Mouse (Mus musculus): Measurements from ENCODE around the gene Abcg1. TPM values are rescaled to one million over a fixed set of nuclear protein-coding genes. Genes with fewer than 3 reads are reported as not detected.

Abcg1 gene
- polyA plus RNA-seq, 1 experiment from 2014 or later = 12.2 TPM

DNA sequence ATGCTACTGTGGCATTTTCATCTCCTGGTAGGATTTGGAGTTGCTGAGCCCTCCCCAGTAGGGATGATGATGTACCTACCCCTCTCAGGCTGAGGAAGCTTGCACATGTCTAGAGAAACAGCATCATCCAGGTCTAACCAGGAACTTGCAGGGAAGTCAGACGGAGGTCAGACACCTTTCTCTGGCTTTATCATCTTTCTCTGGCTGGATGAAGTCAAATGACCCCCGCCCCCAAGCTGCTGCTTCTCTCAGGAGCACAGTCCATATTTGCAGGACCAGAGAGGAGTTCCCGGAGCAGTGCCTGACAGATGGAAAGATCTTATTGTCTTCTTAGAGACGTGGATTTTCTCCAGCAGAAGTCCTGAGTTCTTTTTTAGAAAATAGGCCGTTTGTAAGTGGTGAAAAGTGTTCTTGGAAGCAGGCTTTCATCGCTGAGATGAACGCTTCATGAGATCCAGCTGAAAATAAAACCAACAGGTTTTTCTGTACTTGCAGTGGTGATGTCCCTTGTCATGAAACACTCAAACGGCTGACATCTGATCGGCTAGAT lies 28.6 kb upstream of the Abcg1 start:
- H3K4me3 ChIP-seq = no peak overlapping the region
- no peaks in the 10 kb centered on the region for H3K9me3 ChIP-seq
- no peak overlapping the region for H3K4me2 ChIP-seq
- no peak overlapping the region for H3K9ac ChIP-seq
- H3K27ac ChIP-seq = no peak overlapping the region
- no peak for ATAC-seq (ENCODE audit: borderline replicate concordance, extremely low read depth, low FRiP score, low TSS enrichment)
- 57% methylated on average over 9 of the region's 9 CpGs for WGBS
- no peaks in the 10 kb centered on the region for H3K27me3 ChIP-seq
- no peaks in the 10 kb centered on the region for H3K36me3 ChIP-seq
- H3K4me1 ChIP-seq = peaks cover 4% of the 10 kb centered on the region; the same call in 1 of the 2 replicates

DNA sequence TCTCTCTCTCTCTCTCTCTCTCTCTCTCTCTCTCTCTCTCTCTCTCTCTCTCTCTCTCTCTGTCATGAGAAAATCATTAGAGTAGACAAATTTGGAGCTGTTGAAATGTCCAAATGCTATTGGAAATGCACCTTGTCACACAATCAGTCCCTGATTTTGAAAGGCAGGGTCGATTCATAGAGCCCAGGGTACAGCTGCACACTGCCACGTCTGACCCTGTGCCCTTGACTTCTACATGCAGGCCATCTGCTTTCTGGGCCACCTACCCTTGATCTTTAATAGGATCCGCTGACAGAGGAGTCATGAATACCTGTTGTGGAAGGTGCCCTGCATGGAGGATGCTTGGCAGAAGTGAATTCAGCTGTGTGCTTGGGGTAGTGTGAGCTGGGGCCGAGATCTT lies 28.1 kb upstream of the Abcg1 start:
- no peak overlapping the region for H3K9ac ChIP-seq
- no peak overlapping the region for H3K4me3 ChIP-seq
- no peak for ATAC-seq (ENCODE audit: borderline replicate concordance, extremely low read depth, low FRiP score, low TSS enrichment)
- no peaks in the 10 kb centered on the region for H3K9me3 ChIP-seq
- H3K36me3 ChIP-seq = no peaks in the 10 kb centered on the region
- no peaks in the 10 kb centered on the region for H3K27me3 ChIP-seq
- no peak overlapping the region for H3K27ac ChIP-seq
- H3K4me2 ChIP-seq = no peak overlapping the region
- WGBS = 75% methylated on average over 4 of the region's 4 CpGs
- peaks cover under 1% of the 10 kb centered on the region; the same call in 1 of the 2 replicates for H3K4me1 ChIP-seq

DNA sequence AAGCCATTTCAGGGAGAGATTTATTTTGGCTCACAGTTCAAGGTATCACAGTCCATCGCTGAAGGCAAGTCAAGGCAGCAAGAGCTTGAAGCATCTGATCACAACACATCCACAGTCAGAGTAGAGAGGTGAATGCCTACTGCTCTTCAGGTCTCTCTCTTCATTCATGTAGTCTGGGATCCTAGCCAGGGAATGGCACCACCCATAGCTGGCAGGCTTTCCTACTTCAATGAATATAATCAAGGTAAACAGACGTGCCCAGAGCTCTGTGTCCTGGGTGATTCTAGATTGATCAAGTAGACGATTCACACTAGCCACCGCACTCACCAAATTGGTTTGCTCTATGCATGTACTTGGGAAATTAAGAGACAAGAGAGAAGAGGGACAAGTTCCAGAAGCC lies 25.1 kb upstream of the Abcg1 start:
- ATAC-seq (ENCODE audit: borderline replicate concordance, extremely low read depth, low FRiP score, low TSS enrichment) = no peak
- Histone ChIP-seq H3K9me3 (no peaks in the 10 kb centered on the region), H3K4me3 (no peak overlapping the region), H3K27ac (no peak overlapping the region), H3K27me3 (no peaks in the 10 kb centered on the region), H3K4me1 (no peaks in the 10 kb centered on the region), H3K9ac (no peak overlapping the region), H3K36me3 (no peaks in the 10 kb centered on the region), H3K4me2 (no peak overlapping the region)
- 84% methylated on average over 4 of the region's 4 CpGs for WGBS

DNA sequence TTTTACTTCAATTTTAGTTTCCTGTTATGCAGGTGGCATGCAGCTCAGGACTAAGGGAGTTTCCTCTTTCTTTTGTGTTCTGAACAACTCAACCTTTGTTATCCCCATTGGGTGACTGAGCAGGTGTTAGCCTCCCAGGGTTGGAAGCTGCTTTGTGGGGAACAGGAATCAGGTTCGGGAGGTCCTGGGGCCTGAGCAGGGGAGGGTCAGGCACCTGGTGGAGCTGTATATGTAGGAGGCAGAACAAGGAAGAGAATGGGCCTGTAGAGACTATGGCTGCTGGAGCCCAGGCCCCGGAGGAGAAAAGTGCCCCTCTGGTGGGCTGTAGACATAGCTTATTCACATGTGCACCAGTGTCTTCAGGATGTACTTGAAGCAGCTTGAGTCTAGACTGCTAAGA lies 24.2 kb upstream of the Abcg1 start:
- Histone ChIP-seq H3K4me1 (no peaks in the 10 kb centered on the region), H3K4me3 (no peak overlapping the region), H3K9me3 (no peaks in the 10 kb centered on the region), H3K36me3 (no peaks in the 10 kb centered on the region), H3K27ac (no peak overlapping the region), H3K4me2 (no peak overlapping the region), H3K9ac (no peak overlapping the region), H3K27me3 (no peaks in the 10 kb centered on the region)
- no peak for ATAC-seq (ENCODE audit: borderline replicate concordance, extremely low read depth, low FRiP score, low TSS enrichment)
- WGBS = 58% methylated on average over 2 of the region's 2 CpGs

DNA sequence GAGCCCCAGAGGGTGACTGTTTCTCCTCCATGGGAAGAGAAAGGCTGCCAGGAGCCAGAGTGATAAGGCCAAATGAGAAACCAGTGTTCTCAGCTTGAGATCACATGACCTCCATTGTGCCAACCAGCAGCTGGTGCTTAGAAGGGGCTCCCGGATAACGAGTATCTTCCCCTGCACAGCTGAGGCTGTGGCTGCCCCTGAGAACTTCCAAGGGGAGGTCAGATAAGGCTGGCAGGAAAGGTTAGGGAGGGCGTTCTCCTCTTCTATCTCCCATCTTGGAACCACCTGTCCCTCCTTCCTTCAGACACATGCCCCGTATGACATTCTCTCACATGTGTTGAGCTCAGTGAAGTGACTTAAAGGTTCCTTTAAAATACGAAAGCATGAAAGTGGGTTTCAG lies 23.3 kb upstream of the Abcg1 start:
- Histone ChIP-seq H3K4me3 (no peak overlapping the region), H3K27ac (no peak overlapping the region), H3K27me3 (no peaks in the 10 kb centered on the region), H3K36me3 (no peaks in the 10 kb centered on the region), H3K4me2 (no peak overlapping the region), H3K9me3 (no peaks in the 10 kb centered on the region), H3K4me1 (no peaks in the 10 kb centered on the region), H3K9ac (no peak overlapping the region)
- no peak for ATAC-seq (ENCODE audit: borderline replicate concordance, extremely low read depth, low FRiP score, low TSS enrichment)
- 48% methylated on average over 5 of the region's 5 CpGs for WGBS

DNA sequence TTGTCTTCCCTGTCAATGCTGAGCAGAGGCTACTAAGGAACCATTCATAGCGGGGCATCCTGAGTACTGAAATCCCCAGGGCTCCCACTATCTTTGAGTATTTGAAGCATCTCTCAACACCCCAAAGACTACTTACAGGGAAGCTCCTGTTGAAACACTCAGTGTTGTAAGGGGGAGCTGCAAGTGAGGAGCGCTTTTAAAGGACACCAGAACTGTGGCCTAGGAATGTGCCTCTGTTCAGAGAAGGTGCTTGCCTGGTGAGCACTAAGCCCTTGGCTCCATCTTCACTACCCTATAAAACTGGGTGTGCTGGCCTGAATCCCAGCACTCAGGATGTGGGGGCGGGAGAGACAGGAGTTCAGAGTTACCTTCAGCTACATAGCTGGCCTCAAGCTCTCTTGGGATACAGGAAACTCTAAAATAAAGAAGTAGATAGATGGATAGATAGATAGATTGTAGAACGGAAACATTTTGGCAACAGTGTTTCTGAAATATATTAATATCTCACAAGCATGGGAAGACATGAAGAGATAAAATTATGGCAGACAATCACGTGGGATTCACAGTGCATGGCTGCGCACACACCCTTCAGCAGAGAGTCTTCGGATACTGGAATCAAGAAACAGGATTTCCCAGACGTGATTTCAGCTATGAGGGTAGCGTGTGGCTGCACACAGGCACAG lies 22.7 kb upstream of the Abcg1 start:
- H3K4me1 ChIP-seq = no peaks in the 10 kb centered on the region
- H3K9ac ChIP-seq = no peak overlapping the region
- no peaks in the 10 kb centered on the region for H3K36me3 ChIP-seq
- H3K9me3 ChIP-seq = no peaks in the 10 kb centered on the region
- H3K4me3 ChIP-seq = no peak overlapping the region
- H3K4me2 ChIP-seq = no peak overlapping the region
- 73% methylated on average over 9 of the region's 9 CpGs for WGBS
- no peaks in the 10 kb centered on the region for H3K27me3 ChIP-seq
- ATAC-seq (ENCODE audit: borderline replicate concordance, extremely low read depth, low FRiP score, low TSS enrichment) = no peak
- no peak overlapping the region for H3K27ac ChIP-seq

DNA sequence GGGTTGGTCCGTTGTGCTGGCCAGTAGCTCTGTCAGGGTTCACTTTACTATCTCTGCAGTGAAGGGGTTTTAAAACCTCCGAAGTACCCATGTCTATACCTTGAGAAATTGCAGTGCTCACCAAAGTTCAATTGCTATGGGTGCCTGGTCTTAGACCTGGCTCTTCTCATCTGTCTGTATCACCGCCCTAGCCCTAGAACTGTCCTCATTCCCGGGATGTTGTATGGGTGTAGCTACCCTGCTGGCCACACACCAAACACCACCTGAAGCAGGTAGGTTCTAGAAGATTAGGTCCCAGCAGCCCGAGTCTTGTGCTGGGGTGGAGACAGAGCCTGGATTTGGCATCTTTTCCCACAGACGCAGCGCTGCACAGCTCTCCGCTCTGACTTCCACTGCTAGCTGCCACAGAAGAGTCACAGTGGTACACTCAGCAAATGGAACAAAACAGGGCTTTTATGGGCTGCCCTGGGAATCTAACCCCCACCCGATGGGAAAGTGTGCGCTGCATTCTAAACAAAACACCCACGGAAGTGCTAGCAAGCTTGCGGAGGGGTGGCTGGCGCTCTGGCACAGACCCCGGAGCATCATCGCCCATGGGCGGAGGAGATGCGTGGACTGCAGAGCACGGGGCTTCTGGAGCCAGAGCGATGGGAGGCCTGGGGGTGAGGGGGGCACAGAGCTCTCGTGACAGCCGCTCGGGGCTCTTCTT lies 21.2 kb upstream of the Abcg1 start:
- Histone ChIP-seq H3K4me3 (no peak overlapping the region), H3K27me3 (no peaks in the 10 kb centered on the region), H3K4me2 (no peak overlapping the region), H3K36me3 (no peaks in the 10 kb centered on the region), H3K9ac (no peak overlapping the region), H3K4me1 (no peaks in the 10 kb centered on the region), H3K27ac (no peak overlapping the region), H3K9me3 (no peaks in the 10 kb centered on the region)
- WGBS = 78% methylated on average over 22 of the region's 22 CpGs
- no peak for ATAC-seq (ENCODE audit: borderline replicate concordance, extremely low read depth, low FRiP score, low TSS enrichment)

DNA sequence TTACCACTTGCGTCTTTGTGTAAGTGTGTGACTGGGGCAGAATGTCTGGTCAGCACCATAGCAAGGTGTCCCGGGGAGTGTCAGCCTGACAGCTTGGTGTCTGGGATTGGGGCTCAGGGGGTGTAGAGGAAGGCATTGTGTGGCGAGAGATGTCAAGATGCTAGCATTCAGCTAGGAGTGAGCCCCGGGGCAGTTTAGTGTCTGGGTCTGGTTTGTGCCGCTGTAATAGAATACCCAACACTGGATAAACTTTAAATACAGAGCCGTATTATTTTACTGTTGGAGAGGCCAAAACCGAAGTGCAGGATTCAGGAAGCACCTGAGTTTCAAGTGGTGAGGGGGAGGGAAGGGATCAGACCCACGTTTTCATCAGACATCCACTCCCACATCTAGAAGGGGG lies 20.1 kb upstream of the Abcg1 start:
- H3K9ac ChIP-seq = no peak overlapping the region
- 65% methylated on average over 8 of the region's 8 CpGs for WGBS
- no peaks in the 10 kb centered on the region for H3K36me3 ChIP-seq
- H3K9me3 ChIP-seq = no peaks in the 10 kb centered on the region
- no peak overlapping the region for H3K27ac ChIP-seq
- no peak overlapping the region for H3K4me2 ChIP-seq
- no peaks in the 10 kb centered on the region for H3K27me3 ChIP-seq
- H3K4me3 ChIP-seq = no peak overlapping the region
- no peaks in the 10 kb centered on the region for H3K4me1 ChIP-seq
- ATAC-seq (ENCODE audit: borderline replicate concordance, extremely low read depth, low FRiP score, low TSS enrichment) = no peak

DNA sequence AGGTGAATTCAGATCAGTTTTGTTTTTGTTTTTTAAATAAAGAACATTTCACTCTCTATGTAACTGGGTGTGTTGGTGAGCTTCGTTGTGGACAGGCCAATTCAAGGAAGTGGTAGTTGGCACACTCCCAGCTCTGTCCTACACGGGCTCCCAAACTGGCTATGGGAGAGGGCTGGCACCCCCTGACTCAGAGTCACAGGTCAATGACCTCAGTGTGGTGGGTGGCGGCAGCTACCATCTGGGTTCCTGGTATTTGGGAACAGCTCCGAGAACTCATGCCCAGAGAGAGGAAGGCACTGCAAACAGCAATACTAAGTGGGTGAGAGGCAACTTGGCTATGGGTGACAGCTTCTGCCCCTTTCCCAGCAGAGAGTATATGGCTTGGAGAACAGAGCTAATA lies 19.1 kb upstream of the Abcg1 start:
- Histone ChIP-seq H3K4me1 (no peaks in the 10 kb centered on the region), H3K9ac (no peak overlapping the region), H3K4me3 (no peak overlapping the region), H3K4me2 (no peak overlapping the region), H3K36me3 (no peaks in the 10 kb centered on the region), H3K9me3 (no peaks in the 10 kb centered on the region), H3K27ac (no peak overlapping the region), H3K27me3 (no peaks in the 10 kb centered on the region)
- 58% methylated on average over 4 of the region's 4 CpGs for WGBS
- no peak for ATAC-seq (ENCODE audit: borderline replicate concordance, extremely low read depth, low FRiP score, low TSS enrichment)

DNA sequence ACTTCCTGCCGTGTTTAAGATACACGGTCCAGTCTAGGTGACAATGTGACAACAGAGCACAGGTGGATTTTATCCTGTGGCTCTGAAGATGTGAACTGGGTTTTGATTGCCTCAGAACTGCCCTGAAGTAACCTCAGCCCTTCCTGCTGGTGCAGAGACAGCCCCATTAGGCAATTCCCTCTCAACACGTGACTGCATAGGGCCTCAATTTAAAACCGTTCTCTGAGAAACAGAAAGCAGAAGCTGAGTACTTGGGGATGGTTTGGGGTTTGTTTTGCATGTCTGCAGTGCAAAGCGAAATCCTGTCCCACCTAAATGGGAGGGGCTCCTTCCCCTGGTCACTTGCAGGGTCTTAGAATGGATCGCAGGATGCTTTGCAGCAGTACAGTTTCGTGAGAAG lies 17.8 kb upstream of the Abcg1 start:
- Histone ChIP-seq H3K9me3 (no peaks in the 10 kb centered on the region), H3K4me2 (no peak overlapping the region)

DNA sequence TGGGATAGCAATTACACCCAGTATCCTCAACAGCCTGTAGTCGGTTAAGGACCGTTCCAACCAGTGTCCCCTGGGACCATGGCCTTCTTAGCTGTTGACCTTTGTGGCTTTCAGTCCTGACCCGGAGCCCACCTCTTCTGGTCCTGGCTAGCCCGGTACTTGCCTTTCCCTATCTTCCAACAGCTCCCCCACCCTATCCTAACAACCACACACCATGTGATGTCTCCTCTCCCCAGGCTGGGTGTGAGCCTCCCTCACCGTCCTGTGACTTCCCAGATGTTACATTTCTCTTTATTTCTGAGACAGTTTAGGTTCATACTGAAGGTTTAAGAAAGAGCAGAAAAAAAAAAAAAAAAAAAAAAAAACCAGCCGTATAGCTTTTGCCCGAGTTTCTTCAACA lies 17.1 kb upstream of the Abcg1 start:
- no peak for ATAC-seq (ENCODE audit: borderline replicate concordance, extremely low read depth, low FRiP score, low TSS enrichment)
- H3K4me1 ChIP-seq = no peaks in the 10 kb centered on the region
- WGBS = 65% methylated on average over 7 of the region's 7 CpGs
- H3K9ac ChIP-seq = no peak overlapping the region
- H3K9me3 ChIP-seq = no peaks in the 10 kb centered on the region
- H3K36me3 ChIP-seq = no peaks in the 10 kb centered on the region
- H3K27ac ChIP-seq = no peak overlapping the region
- no peaks in the 10 kb centered on the region for H3K27me3 ChIP-seq
- no peak overlapping the region for H3K4me3 ChIP-seq
- H3K4me2 ChIP-seq = no peak overlapping the region

More for the DNA sequence above, 17.8 kb upstream of the Abcg1 start:
- no peaks in the 10 kb centered on the region for H3K4me1 ChIP-seq
- H3K9ac ChIP-seq = no peak overlapping the region
- H3K36me3 ChIP-seq = no peaks in the 10 kb centered on the region
- WGBS = 57% methylated on average over 7 of the region's 7 CpGs
- no peak overlapping the region for H3K27ac ChIP-seq
- H3K4me3 ChIP-seq = no peak overlapping the region
- no peaks in the 10 kb centered on the region for H3K27me3 ChIP-seq
- ATAC-seq (ENCODE audit: borderline replicate concordance, extremely low read depth, low FRiP score, low TSS enrichment) = no peak

DNA sequence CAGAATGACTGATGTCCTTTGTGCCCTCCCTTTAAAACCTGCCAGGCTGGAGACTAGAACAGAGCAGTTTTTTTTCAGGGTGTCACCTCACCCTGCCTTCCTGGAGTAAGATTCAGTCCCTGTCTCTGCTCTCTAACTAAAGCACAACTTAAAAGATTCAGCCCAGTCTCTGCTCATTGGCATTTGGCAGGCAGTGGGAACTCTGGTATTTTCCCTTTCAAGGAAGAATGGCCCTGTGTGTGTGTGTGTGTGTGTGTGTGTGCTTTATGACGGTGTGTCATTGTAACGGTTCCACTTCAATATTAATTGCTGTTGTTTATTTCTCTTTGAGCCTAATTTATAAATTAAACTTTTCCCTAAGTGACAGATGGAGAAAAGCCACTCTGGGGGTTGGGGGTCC lies 14.7 kb upstream of the Abcg1 start:
- H3K36me3 ChIP-seq = no peaks in the 10 kb centered on the region
- H3K4me2 ChIP-seq = no peak overlapping the region
- WGBS = 39% methylated on average over 2 of the region's 2 CpGs
- H3K9me3 ChIP-seq = no peaks in the 10 kb centered on the region
- no peak overlapping the region for H3K27ac ChIP-seq
- no peak overlapping the region for H3K4me3 ChIP-seq
- no peaks in the 10 kb centered on the region for H3K4me1 ChIP-seq
- H3K27me3 ChIP-seq = no peaks in the 10 kb centered on the region
- no peak for ATAC-seq (ENCODE audit: borderline replicate concordance, extremely low read depth, low FRiP score, low TSS enrichment)
- no peak overlapping the region for H3K9ac ChIP-seq
